Mouse (Mus musculus) Muller cell, postnatal 12 days (primary cell): ENCODE measurements around the gene Katnal1.

Experiments
- DNase-seq: peaks from one replicate; pipeline ENCODE4 v3.0.0-alpha.2; 2015; ENCODE audit errors: inconsistent ontology term

Gene Katnal1

DNA sequence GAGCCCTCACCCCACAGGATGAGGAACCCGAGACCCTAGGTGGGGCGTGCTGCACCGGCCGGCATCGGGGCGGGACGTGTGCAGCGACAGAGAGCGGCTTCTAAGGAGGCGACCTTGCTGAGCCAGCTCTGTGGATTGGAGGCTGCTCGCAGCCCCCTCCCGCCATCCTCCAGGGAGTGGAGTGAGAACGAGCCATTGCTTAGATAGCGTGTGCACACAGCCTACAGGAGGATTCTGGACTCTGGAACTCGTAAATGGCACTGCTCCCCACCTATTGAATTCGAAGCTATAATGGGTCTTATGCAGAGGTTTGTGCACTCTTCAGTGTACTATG lies at the start of gene Katnal1:
TSS of gene Katnal1 (minus strand) at position 205 of the 334 bp plus-strand sequence.
- no peak for DNase-seq

DNA sequence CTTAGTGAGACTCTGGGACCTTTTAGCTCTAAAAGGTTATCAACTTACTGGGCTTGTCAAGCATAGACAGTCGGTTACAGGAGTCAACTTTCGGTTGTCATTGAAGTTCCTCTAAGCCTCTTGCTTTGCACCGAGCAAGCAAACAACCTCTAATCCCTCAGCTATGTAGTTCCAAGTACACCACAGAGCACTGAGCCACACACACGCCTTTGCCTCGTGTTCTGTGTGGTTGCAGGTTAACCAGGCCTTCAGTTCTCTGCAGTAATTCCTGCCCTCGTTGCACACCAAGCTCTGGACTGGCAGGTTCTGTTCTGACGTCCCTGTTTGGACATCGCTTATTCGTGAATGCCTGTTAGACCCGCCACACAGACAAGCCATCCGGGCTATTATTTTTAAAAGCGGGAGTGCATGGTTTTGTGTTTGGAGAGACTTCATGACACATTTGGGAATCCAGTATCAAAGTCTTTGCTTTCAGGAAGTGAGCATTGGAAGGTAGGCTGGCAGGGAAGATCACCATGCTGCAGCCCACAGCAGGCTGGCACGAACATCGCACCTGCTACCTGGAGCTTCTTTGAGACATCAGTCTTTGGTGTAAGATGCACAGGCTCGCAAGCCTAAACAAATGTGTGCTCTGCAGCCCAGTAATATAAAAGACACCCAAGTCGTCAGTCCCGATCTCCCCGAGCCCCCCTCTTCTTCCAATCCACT lies 49.5 kb upstream of the Katnal1 start:
- DNase-seq, result no peak

DNA sequence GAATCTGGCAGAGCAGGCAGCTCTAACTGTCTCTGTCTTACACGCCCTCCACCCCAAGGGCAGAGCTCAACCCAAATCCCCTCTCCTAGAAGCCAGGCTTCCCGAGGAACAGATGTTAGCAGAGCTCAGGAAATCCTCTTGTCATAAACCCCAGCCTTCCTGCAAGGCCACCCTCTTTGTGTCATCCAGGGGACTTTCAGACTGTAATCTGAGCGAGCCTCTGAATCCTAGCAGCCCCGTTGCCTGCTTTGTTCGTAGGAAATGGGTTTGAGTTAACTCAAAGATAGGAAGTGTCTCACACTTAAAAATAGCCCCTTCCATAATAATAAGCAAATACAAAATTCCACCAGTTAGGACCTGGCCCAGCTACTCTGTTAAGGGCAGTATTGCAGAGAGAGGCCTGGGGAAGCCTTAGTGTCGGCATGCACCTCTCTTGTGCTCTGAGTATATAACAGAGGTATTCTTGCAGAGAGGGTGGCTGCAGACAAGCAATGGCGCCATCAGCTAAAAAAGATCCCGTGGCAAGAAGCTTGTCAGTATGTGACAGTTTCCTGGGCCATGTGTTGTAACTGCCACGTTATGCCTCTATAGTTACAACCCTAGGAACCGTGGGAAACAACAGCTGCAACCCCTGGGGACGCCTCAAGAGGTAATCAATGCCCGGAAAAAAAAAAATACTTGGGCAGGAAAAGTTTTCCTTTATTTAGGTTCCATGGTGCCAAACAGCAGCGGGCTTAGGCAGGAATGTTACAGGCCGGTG lies 48.8 kb upstream of the Katnal1 start:
- DNase-seq, result no peak

DNA sequence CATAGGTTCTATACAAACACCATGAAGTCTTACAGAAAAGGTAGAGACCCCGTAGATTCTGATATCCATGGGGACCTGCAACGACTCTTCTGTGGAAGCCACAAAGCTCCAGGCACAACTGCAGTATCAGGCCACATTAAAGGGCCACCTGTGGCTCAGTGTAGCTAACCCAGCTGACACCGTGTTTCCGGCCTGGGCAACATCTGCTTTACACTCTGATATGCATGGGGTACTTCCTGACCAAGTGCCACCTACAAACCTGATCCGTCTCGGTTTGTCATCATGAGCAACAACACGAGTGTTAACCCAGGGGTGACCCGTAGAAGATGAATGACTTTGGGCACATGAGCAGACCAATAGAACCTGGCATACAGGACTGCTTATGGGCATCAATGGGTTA lies 47.8 kb upstream of the Katnal1 start:
- DNase-seq, result no peak

DNA sequence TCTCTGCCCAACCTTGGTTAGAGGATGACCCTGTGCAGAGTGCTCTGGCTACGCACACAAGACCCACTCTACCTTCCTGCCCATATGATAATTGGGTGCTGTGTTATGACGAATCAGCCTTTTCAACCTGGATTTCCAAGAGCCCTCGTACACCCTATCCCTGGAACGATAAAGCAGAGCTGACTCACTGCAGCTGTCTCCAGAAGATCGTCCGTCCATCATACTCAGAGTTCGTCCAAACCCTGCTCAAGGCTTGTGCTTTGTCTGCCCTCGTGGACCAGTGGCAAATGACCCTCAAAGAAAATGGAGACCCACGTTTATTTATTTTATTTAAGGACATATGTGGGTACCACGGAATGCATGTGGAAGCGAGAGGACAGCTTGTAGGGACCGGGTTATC lies 45.9 kb upstream of the Katnal1 start:
- no peak for DNase-seq

DNA sequence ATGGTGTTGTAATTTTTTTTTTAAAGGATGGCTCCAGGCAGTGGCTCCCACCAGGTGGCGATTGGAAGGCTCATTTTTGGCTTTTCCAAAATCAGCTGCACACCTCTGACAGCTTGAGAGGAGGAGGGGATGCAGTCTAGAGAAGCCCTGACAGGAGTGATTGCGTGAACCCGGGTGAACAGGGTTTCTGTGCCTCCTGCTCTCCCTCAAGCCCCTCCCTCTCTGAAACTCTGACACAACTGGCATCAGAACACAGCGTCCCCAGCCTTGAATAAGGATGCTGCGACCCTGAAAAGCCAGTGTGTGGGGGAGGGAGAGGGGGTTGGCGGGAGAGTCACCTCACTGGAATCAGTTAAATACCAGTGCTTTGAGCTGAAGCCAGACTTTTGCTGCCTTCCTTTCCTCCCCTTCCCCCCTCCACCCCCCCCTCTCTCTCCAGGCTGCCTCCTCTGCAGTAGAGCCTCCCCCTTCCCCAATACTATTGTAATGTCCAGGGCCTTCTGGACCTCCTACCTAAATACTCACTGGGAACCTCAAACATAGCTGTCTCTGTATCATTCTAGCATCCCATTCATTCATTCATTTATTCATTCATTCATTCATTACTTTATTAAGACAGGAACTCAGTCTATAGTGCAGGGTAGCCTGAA lies 44.0 kb upstream of the Katnal1 start:
- DNase-seq, result peak; percentile 53

DNA sequence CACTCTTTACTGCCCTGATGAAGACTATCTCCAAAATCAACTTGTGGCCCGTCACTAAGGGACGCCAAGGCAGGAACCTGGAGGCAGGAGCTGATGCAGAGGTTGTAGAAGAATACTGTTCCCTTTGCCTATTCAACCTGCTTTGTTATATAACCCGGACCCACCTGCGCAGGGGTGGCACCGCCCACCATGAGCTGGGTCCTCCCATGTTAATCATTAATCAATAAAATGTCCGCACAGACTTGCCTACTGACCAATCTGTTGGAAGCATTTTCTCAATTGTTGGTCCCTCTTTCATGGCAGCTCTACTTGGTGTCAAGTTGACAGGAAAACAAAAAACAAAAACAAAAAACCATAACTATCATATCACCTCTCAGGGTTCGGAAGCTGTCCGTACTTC lies 43.0 kb upstream of the Katnal1 start:
- no peak for DNase-seq

DNA sequence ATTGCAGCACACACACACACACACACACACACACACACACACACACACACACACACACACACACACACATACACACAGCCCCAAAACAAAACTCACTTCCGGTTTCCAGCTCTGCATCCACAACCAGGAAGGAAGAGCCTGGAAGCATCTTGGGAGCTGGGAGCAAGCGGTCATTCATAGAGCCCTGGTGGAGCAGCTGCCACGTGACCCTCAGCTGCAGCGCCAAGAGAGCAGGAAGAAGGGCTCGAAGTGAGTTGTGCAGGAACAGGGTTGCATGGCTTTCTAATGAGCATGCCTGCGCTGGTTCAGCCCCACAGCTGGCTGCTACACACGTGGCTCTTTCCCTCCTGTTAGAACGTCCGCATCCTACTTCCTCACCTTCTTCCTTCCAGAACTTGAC lies 40.5 kb upstream of the Katnal1 start:
- DNase-seq, result no peak

DNA sequence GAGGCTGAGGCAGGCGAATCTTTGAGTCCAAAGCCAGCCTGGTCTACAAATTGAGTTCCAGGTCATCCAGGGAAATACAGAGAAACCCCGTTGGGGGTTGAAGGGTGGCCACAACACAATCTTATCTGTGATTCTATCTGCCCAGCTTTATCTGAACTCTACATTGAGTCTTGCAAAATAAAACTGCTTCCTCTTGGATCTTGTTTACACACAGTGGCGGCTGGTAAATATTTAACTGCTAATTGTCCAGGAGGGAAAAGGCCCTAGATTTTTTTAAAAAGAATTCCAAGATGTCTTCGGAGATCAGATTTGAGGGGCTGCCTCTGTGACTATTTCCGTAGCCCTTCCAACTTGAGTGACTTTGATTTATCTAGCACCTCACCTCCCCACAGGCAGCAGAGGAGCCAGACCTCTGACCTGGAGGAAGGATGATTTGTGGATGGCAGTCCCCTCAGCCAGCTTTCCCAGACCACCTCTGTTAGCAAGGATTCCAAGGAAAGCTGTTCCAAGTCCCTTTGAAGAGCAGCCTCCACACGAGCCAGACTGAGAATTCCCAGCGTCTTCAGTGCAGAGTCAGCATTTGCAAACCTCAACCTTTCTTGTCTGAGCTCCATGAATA lies 39.9 kb upstream of the Katnal1 start:
- no peak for DNase-seq

DNA sequence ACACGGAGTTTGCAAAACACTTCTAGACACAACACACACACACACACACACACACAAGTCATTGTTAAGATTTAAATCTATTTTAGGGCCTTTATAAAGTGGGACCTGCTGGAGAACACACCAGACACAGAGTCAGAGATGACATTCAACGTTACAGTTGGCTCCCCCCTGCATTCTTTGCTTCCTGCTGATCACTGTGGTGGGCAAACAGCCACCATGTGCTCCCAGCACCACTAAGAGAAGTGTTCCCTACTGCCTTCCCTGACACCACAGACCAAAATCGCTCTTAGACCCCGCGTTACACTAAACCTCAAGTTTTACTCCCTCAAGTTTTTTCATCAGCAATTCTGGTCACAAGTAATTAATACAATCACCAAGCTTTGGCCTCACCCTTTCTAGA lies 39.1 kb upstream of the Katnal1 start:
- DNase-seq, result no peak

DNA sequence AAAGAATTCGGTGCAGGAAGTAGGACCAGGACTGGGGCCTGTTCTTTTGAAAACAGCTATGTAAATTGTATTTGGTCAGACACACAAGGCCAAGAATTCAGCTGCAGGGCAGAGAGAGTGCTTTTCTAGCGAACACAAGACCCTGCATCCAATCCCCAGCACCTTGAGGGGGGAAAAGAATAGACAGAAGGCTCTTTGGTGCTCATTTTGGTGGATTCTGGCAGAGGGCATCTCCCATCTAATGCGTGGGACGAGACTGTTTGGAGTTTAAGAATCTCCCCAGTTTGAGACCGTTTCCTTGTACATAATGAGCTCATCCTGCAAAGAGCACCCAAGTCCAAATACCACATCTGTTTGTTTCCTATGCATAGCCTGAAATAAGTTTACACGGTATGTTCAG lies 37.3 kb upstream of the Katnal1 start:
- DNase-seq, result no peak

DNA sequence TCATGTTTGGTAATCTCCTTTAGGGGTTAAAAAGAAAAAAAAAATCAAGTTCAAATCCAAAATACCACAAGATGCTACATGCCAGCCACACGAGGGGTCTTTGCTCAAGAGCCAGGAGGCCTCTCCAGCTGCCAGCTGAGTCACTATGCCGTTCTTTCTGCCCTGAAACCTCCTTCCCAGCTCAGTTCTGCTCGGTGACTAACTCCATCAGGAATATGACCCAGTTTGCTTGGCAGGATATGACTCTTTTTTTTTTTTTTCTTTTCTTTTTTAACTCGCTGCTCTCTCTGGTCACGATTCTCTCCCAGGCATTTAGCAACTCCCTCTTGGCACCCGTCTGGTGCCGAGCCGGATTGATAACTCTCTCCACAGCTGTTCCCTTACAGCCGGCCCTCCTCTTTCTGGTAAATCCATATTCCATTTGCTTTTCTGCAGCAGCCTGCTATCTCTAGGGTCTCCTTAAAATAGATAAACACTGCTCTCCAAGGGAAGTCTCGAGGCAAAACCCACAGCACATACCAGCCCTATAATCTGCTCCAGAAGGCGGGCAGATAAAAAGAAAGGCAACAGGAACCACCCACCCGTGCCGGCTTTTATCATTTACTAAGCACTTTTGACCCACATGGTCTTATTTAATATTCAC lies 36.7 kb upstream of the Katnal1 start:
- DNase-seq, result peak; percentile 98

DNA sequence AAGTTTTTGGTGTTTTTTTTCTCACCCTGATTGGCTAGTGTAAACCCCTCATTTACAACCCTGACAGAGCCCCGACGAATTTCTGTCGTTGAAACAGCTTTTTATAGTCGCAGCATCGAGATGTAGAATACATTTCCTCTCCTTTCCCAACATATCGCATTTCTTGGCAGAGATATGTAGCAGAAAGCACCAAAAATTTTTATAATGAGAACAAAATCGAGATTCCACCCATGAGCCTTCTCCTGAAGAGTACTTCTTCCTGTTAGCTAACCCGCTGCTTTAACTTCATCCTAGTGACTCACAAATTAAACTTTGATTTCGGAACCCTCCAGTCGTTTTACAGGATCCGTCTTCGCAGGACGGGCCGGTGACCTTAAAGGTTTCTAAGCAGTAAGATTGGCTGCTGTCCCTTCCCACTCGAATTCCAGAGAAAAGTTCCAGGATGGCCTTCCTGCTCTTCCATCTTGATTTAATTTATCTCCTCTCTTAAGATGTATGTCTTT lies 36.0 kb upstream of the Katnal1 start:
- DNase-seq, result no peak

DNA sequence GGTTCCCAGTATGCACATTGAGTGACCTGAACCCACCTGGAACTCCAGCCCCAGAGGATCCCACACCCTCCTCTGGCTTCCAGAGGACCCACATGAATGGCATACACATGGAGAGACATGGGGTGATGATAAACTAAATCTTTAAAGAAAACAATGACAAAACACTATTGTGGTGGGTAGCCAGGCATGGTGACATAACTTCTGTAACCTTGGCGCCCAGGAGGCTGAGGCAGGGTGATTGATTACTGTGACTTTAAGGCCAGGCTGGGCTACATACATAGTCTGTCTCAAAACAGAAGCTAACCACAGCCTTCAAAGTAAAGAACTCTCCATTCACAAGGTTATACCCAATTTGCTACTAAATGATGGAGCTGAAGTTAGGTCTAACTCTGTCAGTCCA lies 35.1 kb upstream of the Katnal1 start:
- DNase-seq, result no peak

DNA sequence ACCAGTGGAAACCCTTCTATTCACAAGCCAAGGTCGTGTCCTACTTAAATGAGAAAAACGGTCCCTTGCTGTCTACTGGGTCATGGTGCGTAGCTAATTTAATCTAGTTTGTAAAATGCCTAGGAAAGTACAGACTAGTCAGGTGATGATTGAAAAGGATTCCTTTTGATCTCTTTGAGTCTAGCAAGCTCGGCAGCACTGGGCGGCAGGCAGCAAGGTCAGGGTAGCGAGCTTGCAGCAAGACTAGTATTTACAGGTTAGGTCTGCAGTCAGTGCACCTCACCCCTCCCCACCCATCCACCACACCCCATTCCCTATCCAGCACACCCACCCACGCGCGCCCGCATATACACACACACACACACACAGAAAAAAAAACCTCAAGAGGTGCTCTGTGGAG lies 31.1 kb upstream of the Katnal1 start:
- DNase-seq, result no peak

DNA sequence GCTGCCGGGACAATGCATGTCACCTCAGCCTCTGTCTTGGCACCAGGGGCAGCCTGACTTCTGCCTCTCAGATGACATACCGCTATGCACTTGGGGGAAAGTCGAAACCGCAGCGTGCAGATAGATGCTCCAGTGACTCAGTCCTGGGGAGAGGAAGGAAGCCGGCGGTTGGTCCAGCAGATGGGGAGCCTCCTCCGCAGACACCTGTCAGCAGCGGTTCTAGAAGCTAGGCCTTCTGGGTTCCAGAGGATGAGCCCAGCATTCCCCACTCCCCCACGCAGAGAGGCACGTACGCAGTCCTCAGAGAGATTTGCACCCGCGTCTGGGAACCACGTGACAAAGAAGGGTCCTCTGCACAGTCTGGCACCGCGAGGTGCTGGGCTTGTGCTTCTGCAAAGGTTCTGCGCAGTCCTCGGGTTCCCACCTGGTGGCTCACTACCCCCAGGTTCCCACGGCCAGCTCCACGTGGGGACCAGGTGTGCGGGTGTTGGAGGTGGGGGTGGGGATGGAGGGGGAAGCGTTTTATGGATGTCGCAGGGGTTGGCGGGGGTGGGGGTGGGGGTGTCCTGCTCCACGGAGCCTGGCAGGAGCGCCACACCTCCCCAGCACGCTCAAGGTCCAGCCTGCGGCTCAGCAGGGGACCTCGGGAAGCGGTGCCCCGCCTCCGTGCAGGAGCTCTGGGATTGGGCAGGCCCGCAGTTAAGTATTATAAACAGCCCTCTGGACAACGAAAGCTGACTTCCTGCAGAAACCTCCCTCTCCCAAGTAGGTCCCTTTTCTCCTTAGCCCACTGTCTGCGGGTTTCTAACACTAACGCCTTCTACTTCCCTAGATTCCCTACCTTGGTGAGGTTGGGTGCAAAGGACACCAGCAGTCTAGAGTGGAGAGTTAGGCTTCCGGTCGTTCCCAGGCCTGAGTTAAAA lies 30.2 kb upstream of the Katnal1 start:
- DNase-seq, result peak; percentile 56

DNA sequence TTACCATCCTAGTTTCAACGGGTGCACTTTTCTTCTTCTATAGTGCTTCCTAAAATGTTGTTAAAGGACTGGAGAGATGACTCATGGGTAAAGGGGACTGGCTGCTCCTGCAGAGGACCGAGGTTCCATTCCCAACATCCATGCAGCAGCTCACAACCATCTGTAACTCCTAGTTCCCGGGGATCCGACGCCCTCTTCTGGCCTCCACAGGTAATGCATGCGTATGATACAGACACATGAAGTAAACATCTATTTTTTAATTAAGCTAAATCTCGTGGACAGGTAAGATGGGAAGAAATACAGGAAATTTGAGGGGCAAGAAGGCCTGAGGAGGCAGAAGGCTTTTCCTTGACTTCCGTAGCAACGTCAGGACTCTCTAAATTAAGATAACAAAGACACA lies 29.2 kb upstream of the Katnal1 start:
- DNase-seq, result no peak

DNA sequence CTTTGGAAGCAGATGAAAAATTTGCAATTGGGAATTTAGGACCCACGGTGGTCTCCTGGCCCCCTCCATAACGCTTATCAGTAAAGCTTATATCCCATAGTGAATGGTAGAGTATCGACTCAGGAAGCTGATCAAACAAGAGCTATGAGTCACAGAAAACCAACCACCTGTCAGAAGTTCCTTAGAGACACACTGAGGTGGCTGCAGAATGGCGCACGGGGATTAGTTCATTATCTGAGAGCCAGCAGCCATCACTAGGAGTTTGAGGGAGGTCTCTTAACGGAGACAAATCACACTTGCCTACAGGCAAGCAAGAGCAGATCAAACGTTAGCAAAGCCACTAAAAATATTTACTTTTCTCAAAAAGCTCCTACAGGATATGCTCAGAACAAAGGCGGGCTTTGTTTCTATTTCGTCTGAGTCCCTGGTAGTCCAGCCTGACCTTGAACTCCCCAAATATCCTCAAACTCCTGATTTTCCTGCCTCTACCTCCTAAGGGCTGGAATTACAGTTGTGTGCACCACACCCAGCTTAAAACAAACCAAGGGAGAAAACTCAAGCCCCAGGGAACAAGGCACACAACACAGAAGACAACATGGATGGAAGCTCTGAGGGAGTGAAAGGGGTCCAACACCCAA lies 27.9 kb upstream of the Katnal1 start:
- no peak for DNase-seq

DNA sequence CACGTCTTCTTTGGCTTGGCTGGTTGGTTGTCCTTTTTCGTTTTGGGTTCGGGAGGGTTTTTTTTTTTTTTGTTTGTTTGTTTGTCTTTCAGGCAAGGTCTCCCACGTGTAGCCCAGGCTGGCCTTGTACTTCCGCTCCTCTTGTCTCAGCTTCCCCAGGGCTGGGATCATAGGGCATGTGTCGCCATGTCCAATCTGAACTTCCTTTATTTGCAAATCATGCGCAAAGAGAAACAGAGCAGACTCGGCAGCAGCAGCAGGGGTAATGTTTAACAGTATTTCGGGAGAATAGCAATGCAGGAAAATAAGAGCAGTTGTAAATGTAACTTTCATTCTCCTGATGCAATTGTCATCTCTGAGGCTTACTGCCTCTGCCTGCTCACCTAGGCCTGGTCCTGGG lies 27.0 kb upstream of the Katnal1 start:
- DNase-seq, result no peak

DNA sequence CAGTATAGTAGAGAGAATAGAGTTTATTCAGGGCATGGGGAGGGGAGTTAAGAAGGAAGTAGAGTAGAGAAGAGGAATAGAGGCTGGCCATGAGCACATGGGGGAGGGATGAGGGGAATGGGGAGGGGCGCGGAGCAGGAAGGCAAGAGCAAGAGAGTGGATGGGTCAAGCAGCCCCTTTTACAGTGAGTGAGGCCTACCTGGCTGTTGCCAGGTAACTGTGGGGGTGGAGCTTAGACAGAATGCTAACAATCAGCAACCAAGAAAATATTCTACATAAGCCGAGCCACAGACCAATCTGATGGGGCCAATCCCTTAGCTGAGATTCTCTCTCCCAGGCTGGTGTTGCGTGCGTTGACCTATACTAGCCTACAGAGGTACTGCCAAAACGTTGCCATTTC lies 26.5 kb upstream of the Katnal1 start:
- DNase-seq, result no peak
